22 mouse cellular contexts compared by ENCODE assay signal in the genomic region with DNA sequence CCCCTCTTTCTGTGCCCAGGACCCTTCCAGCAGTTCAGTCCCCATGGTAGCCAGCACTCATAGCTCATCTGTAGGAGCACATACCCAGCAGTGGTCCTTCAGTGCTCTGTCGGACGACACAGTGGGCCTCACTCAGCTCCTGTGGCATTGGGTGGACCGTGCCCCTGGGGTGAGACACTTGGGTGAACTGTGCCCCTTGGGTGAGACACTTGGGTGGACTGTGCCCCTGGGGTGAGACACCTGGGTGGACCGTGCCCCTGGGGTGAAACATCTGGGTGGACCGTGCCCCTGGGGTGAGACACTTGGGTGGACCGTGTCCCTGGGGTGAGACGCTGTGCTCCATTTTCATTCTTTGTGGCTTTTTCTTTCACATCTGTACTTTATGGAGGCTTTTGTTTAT.
DNase-seq lines count a peak whose midpoint lies in the region; ATAC-seq and TF ChIP-seq lines count a peak whose summit lies in the region.
"Had no signal": no experiment of that assay in that cellular context is flagged by ENCODE, and none has a peak within 500 bp of the region (broad histone marks: within the 10 kb centered on the region; RNA-seq: fewer than 3 reads in every experiment).

No protein-coding gene starts in this region.

- TF ChIP-seq POLR2A in kidney, adult 2 months (IDR thresholded peaks at IDR 0.05; ENCODE audit: low read depth, low read length) = no peak

- no peak for TF ChIP-seq CTCF in kidney, adult 2 months (conservative IDR thresholded peaks at IDR 0.05; ENCODE audit: insufficient read depth, insufficient read length, low read depth, low read length)
- no peak for TF ChIP-seq CTCF in kidney, postnatal 0 days (IDR thresholded peaks at IDR 0.05; ENCODE audit: low read depth)
- TF ChIP-seq CTCF in layer of hippocampus, adult 2 months (conservative IDR thresholded peaks at IDR 0.05) = no peak

- peak; percentile 91 for DNase-seq in heart, adult 11 months
- DNase-seq in heart, embryonic 10.5 days (ENCODE audit: low spot score) = no peak
- DNase-seq in kidney, adult 2 months = peak; percentile 19
- no peak for DNase-seq in kidney, postnatal 4 days
- DNase-seq in kidney, postnatal 0 days (ENCODE audit: low spot score) = no peak
- no peak for DNase-seq in layer of hippocampus, adult 2 months (ENCODE audit: low spot score in 2 of 2)
- no peak for DNase-seq in layer of hippocampus, adult 8-10 months (ENCODE audit: low spot score in 2 of 2)
- DNase-seq: adrenal gland, adult 2 months; adrenal gland, adult 8-10 months; adrenal gland, postnatal 10 days; adrenal gland, postnatal 14 days; adrenal gland, postnatal 25 days; adrenal gland, postnatal 36 days; B cell, adult 2 months; cerebellum, adult 11 months; cerebellum, adult 11-12 months had no signal

- H3K36me3 ChIP-seq in heart, embryonic 10.5 days = peaks cover 52% of the 10 kb centered on the region
- H3K36me3 ChIP-seq in kidney, adult 2 months (ENCODE audit: control insufficient read depth, insufficient read depth, low read length) = no peaks in the 10 kb centered on the region; the same call in 1 of the 2 replicates
- peaks cover 44% of the 10 kb centered on the region for H3K36me3 ChIP-seq in kidney, postnatal 0 days (ENCODE audit: insufficient read depth, low read length)
- H3K36me3 ChIP-seq in kidney, embryonic 14.5 days (ENCODE audit: control insufficient read depth, insufficient read depth, low read length) = peaks cover 56% of the 10 kb centered on the region
- H3K36me3 ChIP-seq: G1E had no signal

- H3K4me2 ChIP-seq in kidney, postnatal 0 days (ENCODE audit: low read length) = no peak overlapping the region
- no peak overlapping the region for H3K4me2 ChIP-seq in kidney, embryonic 14.5 days (replicated peaks; ENCODE audit: low read depth, low read length)

- ATAC-seq in kidney, postnatal 0 days (replicated peaks; ENCODE audit: low FRiP score, low read depth) = no peak
- ATAC-seq in kidney, embryonic 14.5 days (ENCODE audit: low FRiP score, low TSS enrichment) = no peak
- ATAC-seq: activated CD4-positive, CD25-positive, alpha-beta regulatory T cell, adult 4 months; CD4-positive, CD25-positive, alpha-beta regulatory T cell, adult 4 months; Patski had no signal

- WGBS in heart, embryonic 10.5 days = 93% methylated on average over 7 of the region's 7 CpGs
- 75% methylated on average over 7 of the region's 7 CpGs for WGBS in kidney, adult 2 months
- WGBS in kidney, postnatal 0 days = 97% methylated on average over 7 of the region's 7 CpGs
- WGBS in kidney, embryonic 14.5 days = 96% methylated on average over 7 of the region's 7 CpGs

- H3K27me3 ChIP-seq in heart, embryonic 10.5 days (ENCODE audit: insufficient read depth, poor library complexity, severe bottlenecking) = no peaks in the 10 kb centered on the region
- no peaks in the 10 kb centered on the region for H3K27me3 ChIP-seq in kidney, adult 2 months (replicated peaks; ENCODE audit: control insufficient read depth, insufficient read depth, low read length)
- H3K27me3 ChIP-seq in kidney, postnatal 0 days (ENCODE audit: insufficient read depth, low read length) = no peaks in the 10 kb centered on the region
- H3K27me3 ChIP-seq in kidney, embryonic 14.5 days (ENCODE audit: control insufficient read depth, insufficient read depth, low read length) = no peaks in the 10 kb centered on the region
- H3K27me3 ChIP-seq: CH12.LX, Patski had no signal

- H3K9me3 ChIP-seq in heart, embryonic 10.5 days = no peaks in the 10 kb centered on the region
- H3K9me3 ChIP-seq in kidney, postnatal 0 days (replicated peaks; ENCODE audit: low read length) = no peaks in the 10 kb centered on the region
- H3K9me3 ChIP-seq in kidney, embryonic 14.5 days (ENCODE audit: control insufficient read depth, low read length) = no peaks in the 10 kb centered on the region

- no peak overlapping the region for H3K4me3 ChIP-seq in heart, embryonic 10.5 days
- no peak overlapping the region for H3K4me3 ChIP-seq in kidney, adult 2 months (ENCODE audit: insufficient read depth, low read depth, low read length)
- no peak overlapping the region for H3K4me3 ChIP-seq in kidney, postnatal 0 days (replicated peaks; ENCODE audit: low read depth, low read length)
- H3K4me3 ChIP-seq in kidney, embryonic 14.5 days (ENCODE audit: low read length) = no peak overlapping the region
- no peak overlapping the region for H3K4me3 ChIP-seq in layer of hippocampus, adult 2 months

- H3K27ac ChIP-seq in heart, embryonic 10.5 days = no peak overlapping the region
- no peak overlapping the region for H3K27ac ChIP-seq in kidney, adult 2 months (ENCODE audit: insufficient read depth, low read depth, low read length)
- H3K27ac ChIP-seq in kidney, postnatal 0 days = 0 out of 2 replicates have a peak overlapping the region, but pooled peaks have one; percentile 19
- no peak overlapping the region for H3K27ac ChIP-seq in kidney, embryonic 14.5 days (ENCODE audit: low read depth, low read length)
- H3K27ac ChIP-seq in layer of hippocampus, adult 2 months = peak overlapping the region; percentile 25; the same call in 1 of the 2 replicates

- H3K9ac ChIP-seq in kidney, postnatal 0 days (ENCODE audit: low read depth, low read length) = no peak overlapping the region
- H3K9ac ChIP-seq in kidney, embryonic 14.5 days (ENCODE audit: low read depth, low read length) = no peak overlapping the region

- peaks cover 39% of the 10 kb centered on the region for H3K4me1 ChIP-seq in heart, embryonic 10.5 days
- peaks cover 19% of the 10 kb centered on the region for H3K4me1 ChIP-seq in kidney, adult 2 months (ENCODE audit: control insufficient read depth, insufficient read depth, low read length)
- H3K4me1 ChIP-seq in kidney, postnatal 0 days (replicated peaks; ENCODE audit: insufficient read depth, low read length) = no peaks in the 10 kb centered on the region
- H3K4me1 ChIP-seq in kidney, embryonic 14.5 days (ENCODE audit: control insufficient read depth, insufficient read depth, low read length) = peaks cover 11% of the 10 kb centered on the region; the same call in 1 of the 2 replicates

Comparison
In these comparisons a context has a peak if more than half of its experiments do, and no peak if none do; other contexts are left out.
1. DNase-seq: peak in heart, adult 11 months (single experiment) and kidney, adult 2 months (single experiment); none in heart, embryonic 10.5 days (single experiment), kidney, postnatal 4 days (0 of 2), kidney, postnatal 0 days (single experiment), layer of hippocampus, adult 2 months (0 of 2) and layer of hippocampus, adult 8-10 months (0 of 2).
2. H3K27ac ChIP-seq: peak in kidney, postnatal 0 days (single experiment) and layer of hippocampus, adult 2 months (single experiment); none in heart, embryonic 10.5 days (single experiment), kidney, adult 2 months (single experiment) and kidney, embryonic 14.5 days (single experiment).